Mouse (Mus musculus) retina, adult 2 months (tissue): ENCODE data around the gene Wdr3.
A peak's percentile ranks its signal among the peaks of the same experiment; 100 is the strongest.

Experiments
- DNase-seq: peaks from one replicate; pipeline ENCODE4 v3.0.0-alpha.2; 2012; ENCODE audit warnings: low read depth, low spot score

Gene Wdr3

DNA sequence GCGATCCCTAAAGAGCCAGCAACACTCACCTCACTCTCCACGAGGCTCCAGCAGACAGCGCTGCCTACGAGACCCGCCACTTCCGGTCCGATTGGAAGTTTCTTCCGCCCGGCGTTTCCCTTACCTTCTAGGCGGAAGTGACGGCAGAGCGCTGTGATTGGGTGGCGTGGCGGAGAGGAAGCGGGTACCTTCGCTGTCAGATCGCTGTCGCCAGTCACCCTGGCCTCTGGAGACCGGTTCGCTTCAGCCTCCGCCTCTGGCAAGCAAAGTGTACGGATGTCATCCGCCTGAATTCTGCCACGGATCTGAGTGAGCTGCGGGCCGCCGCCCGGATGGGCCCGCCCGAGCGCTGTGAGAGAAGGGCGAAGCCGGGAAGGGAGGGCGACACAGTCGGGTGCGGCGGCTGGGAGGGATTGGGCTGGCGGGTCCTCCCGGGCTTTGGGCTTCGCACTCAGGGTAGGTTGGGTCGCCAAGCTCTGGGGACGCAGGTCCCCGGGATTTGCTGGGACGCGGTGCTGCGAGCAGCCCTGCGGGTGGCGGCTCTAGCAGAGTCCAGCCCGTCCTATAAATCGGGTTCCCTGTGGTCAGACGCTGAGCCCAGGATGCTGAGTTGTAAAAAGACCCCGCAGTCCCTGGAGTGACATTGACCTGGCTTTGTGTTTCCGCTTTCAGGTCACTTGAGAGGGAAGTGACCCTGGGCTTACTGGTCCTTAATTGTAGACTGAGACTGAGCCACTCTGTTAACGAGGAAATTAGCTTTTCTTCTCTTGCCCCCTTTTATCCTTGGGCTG, at the start of gene Wdr3, which contains the start of gene Gdap2:
Wdr3 (minus strand) TSS at position 93 of the 791 bp plus-strand sequence.
Gdap2 (plus strand) TSS at position 67 of the 791 bp plus-strand sequence.
- DNase-seq: peak; percentile 94

DNA sequence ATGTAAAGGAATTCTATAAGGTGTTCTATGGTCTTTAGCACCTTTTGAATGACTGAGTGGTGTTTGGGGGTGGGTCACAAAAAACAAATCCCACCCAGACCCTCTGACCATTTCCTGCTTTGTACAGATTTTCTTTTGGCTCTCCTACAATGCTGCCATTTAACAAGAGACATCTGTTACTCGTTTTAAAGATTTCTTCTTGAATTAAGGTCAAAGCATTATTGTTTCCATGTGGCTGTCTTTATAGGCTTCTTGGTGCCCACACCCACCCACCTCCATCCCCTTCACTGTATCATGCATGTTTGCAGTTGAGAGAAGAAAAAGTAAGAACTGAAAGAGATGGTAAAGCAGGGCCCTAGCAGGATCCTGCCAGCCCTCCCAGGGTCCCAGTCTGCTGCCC, 44.8 kb upstream of the Wdr3 start:
- no peak for DNase-seq

GRCm38 (mm10) chr3:100201554-100201953, 39.3 kb upstream of the Wdr3 start:
- no peak for DNase-seq

GRCm38 (mm10) chr3:100194210-100194609, 32.0 kb upstream of the Wdr3 start:
- no peak for DNase-seq

- DNase-seq: no peak
Measured at GRCm38 (mm10) chr3:100189861-100190260, 27.7 kb upstream of the Wdr3 start.

DNA sequence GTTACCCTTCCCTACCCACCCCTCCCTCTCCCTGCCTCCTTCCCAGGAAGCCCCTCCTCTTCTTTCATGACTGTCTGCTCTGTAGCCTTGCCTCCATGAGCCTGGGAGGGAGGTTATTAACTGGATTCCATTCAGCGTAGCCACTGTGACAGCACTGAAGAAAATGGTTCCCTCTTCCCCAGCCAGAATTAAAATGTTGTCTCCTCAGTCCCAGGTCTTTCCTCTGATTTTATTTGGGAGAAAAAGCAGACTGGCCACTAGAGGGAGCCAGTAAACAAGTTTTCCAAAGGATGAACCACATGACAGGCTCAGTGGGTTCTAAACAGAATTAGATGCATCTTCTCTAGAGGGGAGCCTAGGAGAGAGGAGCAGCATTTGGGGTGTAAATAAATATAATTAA, 27.2 kb upstream of the Wdr3 start:
- DNase-seq: peak; percentile 40

DNA sequence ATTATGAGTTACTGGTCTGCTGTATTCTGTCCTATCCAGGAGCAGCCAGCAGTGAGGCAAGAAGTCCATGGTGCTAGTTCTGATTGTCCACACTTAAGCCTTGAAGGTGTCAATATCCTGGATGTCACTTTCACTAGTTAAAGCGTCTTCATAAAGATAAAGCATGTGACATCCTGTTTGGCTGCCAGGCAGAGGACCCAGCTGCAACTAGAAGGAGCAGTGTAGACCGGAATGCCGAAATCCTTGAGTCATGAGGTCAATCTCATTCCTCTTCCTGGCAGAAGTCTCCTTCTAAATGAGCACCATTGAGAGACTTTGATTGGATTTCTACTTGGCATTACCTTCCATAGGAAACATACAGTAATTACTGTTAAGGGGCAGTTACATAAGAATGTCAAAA, 18.3 kb upstream of the Wdr3 start:
- no peak for DNase-seq

GRCm38 (mm10) chr3:100176031-100176430, 13.8 kb upstream of the Wdr3 start:
- DNase-seq: no peak

DNA sequence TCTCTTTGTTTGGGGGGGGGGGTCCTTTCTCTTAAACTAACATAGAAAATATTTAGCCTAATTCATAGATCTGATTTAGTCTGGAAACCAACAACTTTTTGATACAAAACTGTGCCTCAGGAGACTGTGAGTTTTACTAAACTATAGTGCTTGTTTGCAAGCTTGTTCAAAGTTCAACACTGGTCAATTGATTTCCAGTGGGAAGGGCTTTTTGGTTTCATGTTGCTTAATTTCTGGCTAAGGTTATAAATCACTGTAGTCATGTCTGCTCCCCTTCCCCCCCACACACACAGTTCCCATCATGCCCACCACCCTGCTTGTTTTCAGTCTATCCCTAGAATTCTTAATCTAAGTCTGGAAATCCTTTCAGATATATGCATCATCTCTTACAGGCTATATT, 2.8 kb upstream of the Wdr3 start:
- DNase-seq: no peak

GRCm38 (mm10) chr3:100163556-100163955, 1.3 kb upstream of the Wdr3 start:
- no peak for DNase-seq

GRCm38 (mm10) chr3:100161665-100162314, 417 bp downstream of the Wdr3 start:
- DNase-seq: no peak

DNA sequence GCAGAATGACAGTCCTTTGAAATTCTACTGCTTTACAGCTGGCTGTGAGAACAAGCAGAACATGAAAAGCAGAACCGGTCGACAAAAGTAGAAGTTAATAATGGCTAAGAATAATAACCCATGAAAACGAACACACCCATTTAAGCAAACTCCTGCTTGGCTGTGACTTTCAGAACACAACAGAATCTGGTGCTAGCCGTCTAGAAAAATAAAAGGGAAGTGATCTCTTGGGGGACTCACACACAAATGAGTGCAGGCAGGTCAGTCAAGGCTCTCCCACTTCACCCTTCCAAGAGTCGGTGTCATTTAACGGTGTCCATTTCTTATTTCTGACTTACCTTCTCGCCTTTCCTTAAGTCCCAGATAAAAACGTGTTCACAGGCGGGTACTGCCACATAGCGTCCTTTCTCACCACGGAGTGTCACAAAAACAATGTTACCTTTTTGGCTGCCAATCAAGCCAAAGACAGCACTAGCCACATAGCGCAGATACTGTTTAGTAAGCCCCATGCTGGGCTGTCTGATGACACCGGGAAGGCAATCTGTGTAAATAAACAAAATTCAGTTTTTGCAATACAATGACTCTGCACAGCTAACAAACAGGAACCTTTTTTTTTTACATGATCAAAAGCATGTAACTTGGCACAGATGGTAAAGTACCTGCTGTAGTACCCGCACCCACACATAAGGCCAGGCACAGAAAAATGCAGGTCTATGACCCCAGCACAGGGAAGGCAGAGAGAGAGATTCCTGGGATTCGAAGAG, 1.3 kb downstream of the Wdr3 start:
- DNase-seq: no peak

- DNase-seq: no peak
Measured at GRCm38 (mm10) chr3:100122445-100122844, 39.8 kb downstream of the Wdr3 start.

DNA sequence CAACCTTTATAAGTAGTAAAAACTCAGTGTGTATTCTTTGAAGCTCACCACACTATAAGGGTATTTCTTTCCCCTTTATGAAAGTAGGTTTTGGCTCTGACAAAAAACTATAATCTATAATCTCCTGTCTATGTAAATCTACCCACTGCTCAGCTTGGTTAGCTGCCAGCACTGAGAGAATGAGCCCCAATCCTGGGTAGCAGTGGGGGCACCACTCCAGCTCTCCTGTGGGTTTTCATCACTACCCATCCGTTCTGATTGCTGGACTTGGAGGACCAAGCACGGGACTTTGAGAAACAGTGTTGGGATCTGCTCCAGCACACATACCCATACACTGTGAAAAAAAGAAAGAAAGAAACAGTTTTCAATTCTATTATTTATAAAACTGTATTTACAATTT, 40.2 kb downstream of the Wdr3 start:
- DNase-seq: no peak

- no peak for DNase-seq
Measured at GRCm38 (mm10) chr3:100118681-100119080, 43.5 kb downstream of the Wdr3 start.

- DNase-seq: no peak
Measured at GRCm38 (mm10) chr3:100106736-100107135, 55.5 kb downstream of the Wdr3 start.

DNA sequence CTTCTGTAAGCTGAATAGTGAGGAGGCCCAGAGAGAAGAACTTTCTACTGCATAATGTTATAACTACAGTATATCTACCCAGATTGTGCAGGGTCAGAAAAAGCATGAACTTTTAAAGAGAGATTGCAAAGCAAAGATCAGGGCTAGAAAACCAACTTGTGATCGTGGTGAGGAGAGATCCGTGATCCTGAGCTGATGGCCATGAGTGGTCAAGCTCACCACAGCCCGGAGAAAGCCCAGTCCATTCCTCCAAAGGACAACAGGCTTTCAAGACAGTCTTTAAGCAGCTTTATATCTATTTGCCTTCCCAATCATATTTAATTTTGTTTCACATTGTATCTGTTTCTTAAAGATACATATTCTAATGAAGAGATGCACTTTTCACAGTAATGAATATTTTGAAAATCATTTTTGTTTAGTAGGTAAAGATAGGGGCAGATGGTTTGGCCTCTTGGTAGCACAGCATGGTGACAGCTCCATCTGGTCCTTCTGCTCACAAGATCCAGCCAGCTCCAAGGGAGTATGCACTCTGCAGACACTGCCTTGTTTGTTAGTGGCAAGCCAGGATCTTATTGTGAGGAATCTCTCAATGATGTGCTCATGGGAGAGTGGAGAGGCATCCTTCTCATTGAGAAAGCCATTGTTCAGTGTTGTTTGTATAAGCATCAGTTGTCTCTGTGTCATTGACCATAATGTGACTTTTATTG, 59.7 kb downstream of the Wdr3 start:
- no peak for DNase-seq
